Mouse (Mus musculus) heart, postnatal 0 days (tissue): Measurements from ENCODE around the gene Adamts20. TPM values are rescaled to one million over a fixed set of nuclear protein-coding genes. Genes with fewer than 3 reads are reported as not detected.

ENCODE experiments used
- ATAC-seq: fragments of 200-750 bp; cut with Nextera tagmentation; 2 replicates; pipeline ENCODE4 v1.8.0; 2017; ENCODE audit warnings: low read depth, moderate number of reproducible peaks, moderate library complexity; ENCODE audit not compliant: insufficient read depth
- DNase-seq: peaks from one replicate; pipeline ENCODE4 v3.0.0-alpha.2; 2016; ENCODE audit warnings: low spot score
- H3K27ac ChIP-seq: fragments of 300-500 bp; sonication (generic); 2 replicates; pipeline ENCODE4 v1.5.1; 2014; ENCODE audit warnings: low read depth, mild to moderate bottlenecking
- H3K27me3 ChIP-seq: fragments of 300-500 bp; sonication (generic); 2 replicates; pipeline ENCODE4 v1.6.1; 2014; ENCODE audit warnings: low read length, mixed read lengths; ENCODE audit not compliant: control insufficient read depth, insufficient read depth
- H3K36me3 ChIP-seq: fragments of 300-500 bp; sonication (generic); replicated peaks from 2 replicates; pipeline ENCODE4 v1.6.1; 2014; ENCODE audit warnings: low read length, mixed read lengths; ENCODE audit not compliant: control insufficient read depth, insufficient read depth
- H3K4me1 ChIP-seq: fragments of 300-500 bp; sonication (generic); 2 replicates; pipeline ENCODE4 v1.6.1; 2014; ENCODE audit warnings: antibody characterized with exemption; ENCODE audit not compliant: control insufficient read depth, insufficient read depth
- H3K4me2 ChIP-seq: fragments of 300-500 bp; sonication (generic); 2 replicates; pipeline ENCODE4 v1.6.1; 2014; ENCODE audit warnings: low read depth, mild to moderate bottlenecking, low read length, moderate library complexity
- H3K4me3 ChIP-seq: fragments of 300-500 bp; sonication (generic); 2 replicates; pipeline ENCODE4 v1.5.1; 2014; ENCODE audit warnings: low read depth, low read length
- H3K9ac ChIP-seq: fragments of 300-500 bp; sonication (generic); replicated peaks from 2 replicates; pipeline ENCODE4 v1.6.1; 2014; ENCODE audit warnings: low read depth, low read length, mixed read lengths
- H3K9me3 ChIP-seq: fragments of 300-500 bp; sonication (generic); replicated peaks from 2 replicates; pipeline ENCODE4 v1.6.1; 2016; ENCODE audit warnings: low read length; ENCODE audit not compliant: control insufficient read depth
- CTCF ChIP-seq: IDR thresholded peaks from 2 replicates; pipeline ENCODE4 v1.5.1; 2016; ENCODE audit warnings: antibody characterized with exemption, control low read depth, low read depth
- EP300 ChIP-seq: IDR thresholded peaks from 2 replicates; pipeline ENCODE4 v1.6.1; 2016; ENCODE audit warnings: antibody characterized with exemption, low read depth
- WGBS: fragments of 180-500 bp; shearing (Covaris S2); extraction: QIAGEN DNeasy Blood & Tissue Kit; methylation state at CpG from one replicate; pipeline ENCODE4 v1.1.7; 2014; 5-methylcytosine and 5-hydroxymethylcytosine counted together
- polyA plus RNA-seq: library from polyadenylated mRNA; unstranded; fragments of >200 nt; fragmentation: Nextera tagmentation; extraction: Ambion mirVana; gene quantifications from 2 replicates; pipeline ENCODE4 v1.2.1, GENCODE M21; 2015
- total RNA-seq: library from RNA; depleted of rRNA; stranded (reverse); fragments of >200 nt; gene quantifications from 2 replicates; pipeline ENCODE4 v1.2.3, GENCODE M21; 2014; ENCODE audit warnings: low replicate concordance; rRNA removed

The Adamts20 gene
- total and polyA plus RNA-seq, 2 experiments from 2014 or later = 0.29 to 1.5 TPM

GRCm38 (mm10) chr15:94231246-94231645 lies 234.0 kb downstream of the Adamts20 start:
- 32% methylated on average over 5 of the region's 5 CpGs for WGBS
- Histone ChIP-seq H3K27ac (no peak overlapping the region), H3K4me1 (no peaks in the 10 kb centered on the region), H3K4me2 (no peak overlapping the region), H3K36me3 (no peaks in the 10 kb centered on the region), H3K4me3 (no peak overlapping the region), H3K9ac (no peak overlapping the region), H3K9me3 (no peaks in the 10 kb centered on the region), H3K27me3 (no peaks in the 10 kb centered on the region; the same call in 1 of the 2 replicates)
- DNase-seq (no peak), ATAC-seq (no peak)
- no peak for TF ChIP-seq EP300
- no peak for TF ChIP-seq CTCF

GRCm38 (mm10) chr15:94227388-94227787 lies 237.8 kb downstream of the Adamts20 start:
- Histone ChIP-seq H3K4me2 (no peak overlapping the region), H3K9me3 (no peaks in the 10 kb centered on the region), H3K27me3 (no peaks in the 10 kb centered on the region; the same call in 1 of the 2 replicates), H3K4me1 (no peaks in the 10 kb centered on the region), H3K9ac (no peak overlapping the region), H3K4me3 (no peak overlapping the region), H3K27ac (no peak overlapping the region), H3K36me3 (no peaks in the 10 kb centered on the region)
- no peak for TF ChIP-seq CTCF
- DNase-seq (no peak), ATAC-seq (no peak)
- WGBS = 81% methylated on average over 1 of the region's 1 CpGs

DNA sequence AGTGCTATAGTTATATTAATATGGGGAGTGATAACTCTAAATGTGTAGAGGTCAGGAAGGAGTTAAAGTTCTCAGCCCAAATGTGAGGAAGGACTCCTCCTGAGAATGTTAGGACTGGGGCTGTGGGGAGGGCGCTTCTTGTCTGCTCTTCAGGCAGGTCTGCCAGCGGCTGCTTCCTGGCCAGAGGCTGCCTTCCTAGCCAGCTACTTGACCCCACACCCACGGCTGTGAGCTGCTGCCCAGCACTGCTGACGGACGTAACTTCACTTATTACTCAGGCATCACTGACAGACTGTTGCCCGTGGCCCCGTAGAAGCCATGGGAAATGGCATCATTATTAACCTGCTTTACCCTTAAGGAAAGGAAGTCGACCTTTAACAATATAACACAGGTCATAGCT lies 242.1 kb downstream of the Adamts20 start:
- H3K4me3 ChIP-seq = no peak overlapping the region
- H3K9ac ChIP-seq = no peak overlapping the region
- H3K4me1 ChIP-seq = peaks cover 9% of the 10 kb centered on the region; the same call in 1 of the 2 replicates
- ATAC-seq = no peak
- H3K4me2 ChIP-seq = no peak overlapping the region
- H3K36me3 ChIP-seq = no peaks in the 10 kb centered on the region
- no peaks in the 10 kb centered on the region for H3K27me3 ChIP-seq
- no peak for DNase-seq
- TF ChIP-seq EP300 (no peak), CTCF (no peak)
- no peak overlapping the region for H3K27ac ChIP-seq
- WGBS = 11% methylated on average over 8 of the region's 8 CpGs
- no peaks in the 10 kb centered on the region for H3K9me3 ChIP-seq

DNA sequence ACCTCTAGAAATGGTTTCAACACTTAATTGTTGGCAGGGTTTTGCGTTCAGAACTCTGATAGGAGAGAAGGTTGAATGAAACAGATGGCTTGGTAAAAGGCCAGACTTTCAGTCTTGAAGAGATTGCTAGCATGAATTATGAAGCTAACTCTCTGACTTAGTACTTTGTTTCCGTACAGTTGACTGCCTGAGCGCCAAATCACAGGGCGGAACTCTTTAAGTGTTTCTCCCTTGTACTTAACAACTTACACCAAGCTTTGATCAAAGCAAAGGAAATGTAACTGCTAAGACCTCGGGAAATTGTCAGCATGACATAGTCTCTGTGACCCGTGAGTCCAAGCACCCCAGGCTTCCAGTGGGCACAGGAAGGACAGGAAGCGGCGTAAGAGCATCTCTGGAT lies 244.5 kb downstream of the Adamts20 start:
- H3K27ac ChIP-seq = peak overlapping the region; percentile 64
- H3K9me3 ChIP-seq = no peaks in the 10 kb centered on the region
- H3K36me3 ChIP-seq = no peaks in the 10 kb centered on the region
- no peak overlapping the region for H3K4me3 ChIP-seq
- H3K4me1 ChIP-seq = peaks cover 9% of the 10 kb centered on the region; the same call in 1 of the 2 replicates
- ATAC-seq (peak; percentile 44), DNase-seq (peak; percentile 61)
- no peak overlapping the region for H3K4me2 ChIP-seq
- TF ChIP-seq EP300 = no peak
- TF ChIP-seq CTCF = no peak
- no peak overlapping the region for H3K9ac ChIP-seq
- no peaks in the 10 kb centered on the region for H3K27me3 ChIP-seq
- 31% methylated on average over 8 of the region's 8 CpGs for WGBS

Other genes with a start within 250 kb of the Adamts20 start
- 1.1 and 8.0 TPM in 2 replicates for gene Pus7l, start 78.1 kb upstream of the Adamts20 start, total RNA-seq
- 2.7 and 2.9 TPM in 2 replicates for gene Pus7l, start 78.1 kb upstream of the Adamts20 start, polyA plus RNA-seq
- gene Irak4, start 78.2 kb upstream of the Adamts20 start, total RNA-seq = 5.1 and 5.5 TPM in 2 replicates
- 3.2 and 3.5 TPM in 2 replicates for gene Irak4, start 78.2 kb upstream of the Adamts20 start, polyA plus RNA-seq
- gene Twf1, start 124.5 kb upstream of the Adamts20 start, total RNA-seq = 12.8 and 26.0 TPM in 2 replicates
- gene Twf1, start 124.5 kb upstream of the Adamts20 start, polyA plus RNA-seq = 28.3 and 30.7 TPM in 2 replicates
- 2.5 and 3.6 TPM in 2 replicates for gene Tmem117, start 163.8 kb upstream of the Adamts20 start, total RNA-seq
- 2.5 and 3.5 TPM in 2 replicates for gene Tmem117, start 163.8 kb upstream of the Adamts20 start, polyA plus RNA-seq